Mouse (Mus musculus) cerebellum, adult 2 months (tissue): Measurements from ENCODE around the gene Synj2. TPM values are rescaled to one million over a fixed set of nuclear protein-coding genes. Genes with fewer than 3 reads are reported as not detected.

Source experiments
- DNase-seq, 2 experiments: peaks; one replicate each; pipeline ENCODE4 v3.0.0; 2021
- H3K27ac ChIP-seq: fragments of 200-500 bp; 2 replicates; pipeline ENCODE4 v1.5.1; 2012; ENCODE audit warnings: low read length, control low read depth, inconsistent platforms; ENCODE audit not compliant: insufficient read depth
- H3K27me3 ChIP-seq: fragments of 200-500 bp; 2 replicates; pipeline ENCODE4 v1.6.1; 2012; ENCODE audit warnings: inconsistent platforms, mild to moderate bottlenecking, low read length, moderate library complexity; ENCODE audit not compliant: control insufficient read depth, insufficient read depth
- H3K4me1 ChIP-seq: fragments of 200-500 bp; 2 replicates; pipeline ENCODE4 v1.6.1; 2011; ENCODE audit warnings: low read length; ENCODE audit not compliant: control insufficient read depth, insufficient read depth
- H3K4me3 ChIP-seq: fragments of 200-500 bp; replicated peaks from 2 replicates; pipeline ENCODE3; 2011; ENCODE audit warnings: mild to moderate bottlenecking, low read depth, low read length, control low read depth; ENCODE audit not compliant: insufficient read depth
- CTCF ChIP-seq: fragments of 200-500 bp; IDR thresholded peaks from 2 replicates; pipeline ENCODE4 v1.5.1; 2011; ENCODE audit warnings: low read depth, mild to moderate bottlenecking, control low read depth, low read length, moderate library complexity, borderline replicate concordance; ENCODE audit not compliant: insufficient read depth
- POLR2A ChIP-seq: fragments of 200-500 bp; IDR thresholded peaks from 2 replicates; pipeline ENCODE4 v1.6.1; 2011; ENCODE audit warnings: low read length, control low read depth, borderline replicate concordance; ENCODE audit not compliant: insufficient read depth
- WGBS: fragments of 180-500 bp; shearing (Covaris S2); methylation state at CpG from one replicate; pipeline ENCODE4 v1.1.7; 2018; 5-methylcytosine and 5-hydroxymethylcytosine counted together
- polyA plus RNA-seq: library from polyadenylated mRNA; depleted of rRNA; stranded (reverse); fragments of >200 nt; gene quantifications from 2 replicates; pipeline ENCODE4 v1.2.3, GENCODE M21; 2012; rRNA removed

Gene Synj2
- polyA plus RNA-seq, 1 experiment, result 25.1 TPM

- no peaks in the 10 kb centered on the region for H3K27me3 ChIP-seq
- 84% methylated on average over 5 of the region's 5 CpGs for WGBS
- no peak overlapping the region for H3K27ac ChIP-seq
- H3K4me1 ChIP-seq, result no peaks in the 10 kb centered on the region
- no peak for TF ChIP-seq CTCF
- no peak for TF ChIP-seq POLR2A
- H3K4me3 ChIP-seq, result no peak overlapping the region
- no peak for DNase-seq
These were observed 142.3 kb downstream of the Synj2 start for GRCm38 (mm10) chr17:6083323-6083890.

GRCm38 (mm10) chr17:6091604-6092003, 150.5 kb downstream of the Synj2 start:
- Histone ChIP-seq H3K4me3 (no peak overlapping the region), H3K27ac (no peak overlapping the region), H3K27me3 (no peaks in the 10 kb centered on the region), H3K4me1 (no peaks in the 10 kb centered on the region)
- no peak for TF ChIP-seq CTCF
- TF ChIP-seq POLR2A, result no peak
- no peak for DNase-seq
- 92% methylated on average over 6 of the region's 6 CpGs for WGBS

Other genes with a start within 250 kb of the Synj2 start
- 17.8 and 19.1 TPM in 2 replicates for gene Snx9, start 100.0 kb upstream of the Synj2 start, polyA plus RNA-seq
- gene Serac1, start 138.5 kb downstream of the Synj2 start, polyA plus RNA-seq, result 20.7 and 21.8 TPM in 2 replicates
- 67.4 and 72.4 TPM in 2 replicates for gene Gtf2h5, start 138.5 kb downstream of the Synj2 start, polyA plus RNA-seq
- 144 and 151 TPM in 2 replicates for gene Tulp4, start 165.2 kb downstream of the Synj2 start, polyA plus RNA-seq